Mouse (Mus musculus) urinary bladder, postnatal 36 days (tissue): ENCODE data around the gene Fgfr2.

Experiments
- DNase-seq, 2 experiments: peaks; one replicate each; pipeline ENCODE4 v3.0.0; 2022; ENCODE audit warnings: low spot score in 2 of 2, mixed read lengths in 1 of 2

Fgfr2 gene

DNA sequence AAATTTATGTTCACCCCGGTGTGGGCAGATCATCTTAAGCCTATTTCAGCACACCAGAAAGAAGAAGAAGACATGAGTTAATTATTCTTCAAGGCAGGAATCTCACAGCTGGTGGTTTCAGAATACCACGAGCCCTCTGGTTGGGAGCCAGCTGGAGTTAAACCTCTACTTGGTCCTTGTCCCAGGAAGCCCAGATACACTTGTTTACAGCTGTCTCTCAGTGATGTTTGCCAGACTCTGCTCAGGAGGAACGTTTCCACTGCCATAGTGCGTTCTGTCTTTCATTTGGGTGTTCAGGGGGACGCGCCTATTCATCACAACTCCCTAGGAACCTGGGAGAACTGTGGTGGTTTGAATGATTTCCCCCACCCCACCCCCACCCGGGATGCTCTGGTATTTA lies 2163.3 kb downstream of the Fgfr2 start:
- peak; percentile 55 to 77 for DNase-seq

DNA sequence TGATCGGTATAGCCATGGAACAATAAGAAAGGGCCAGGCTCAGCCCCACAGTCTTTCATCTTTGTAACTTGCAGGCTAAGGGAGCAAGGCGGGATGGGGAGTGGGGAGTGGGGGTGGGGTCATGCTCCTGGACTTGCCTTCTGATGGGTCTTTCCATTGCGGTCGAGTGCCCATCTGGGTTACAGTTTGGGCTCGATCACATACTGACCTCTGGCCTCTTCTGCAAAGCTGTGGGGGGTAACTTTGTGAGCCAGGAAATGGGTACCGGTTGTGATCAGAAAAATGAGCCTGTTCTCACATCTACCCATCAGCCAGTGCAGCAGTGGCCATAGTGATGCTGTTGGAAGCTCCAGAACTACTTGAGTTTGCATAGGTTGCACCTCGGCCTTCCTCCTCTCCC lies 2164.6 kb downstream of the Fgfr2 start:
- no peak for DNase-seq

DNA sequence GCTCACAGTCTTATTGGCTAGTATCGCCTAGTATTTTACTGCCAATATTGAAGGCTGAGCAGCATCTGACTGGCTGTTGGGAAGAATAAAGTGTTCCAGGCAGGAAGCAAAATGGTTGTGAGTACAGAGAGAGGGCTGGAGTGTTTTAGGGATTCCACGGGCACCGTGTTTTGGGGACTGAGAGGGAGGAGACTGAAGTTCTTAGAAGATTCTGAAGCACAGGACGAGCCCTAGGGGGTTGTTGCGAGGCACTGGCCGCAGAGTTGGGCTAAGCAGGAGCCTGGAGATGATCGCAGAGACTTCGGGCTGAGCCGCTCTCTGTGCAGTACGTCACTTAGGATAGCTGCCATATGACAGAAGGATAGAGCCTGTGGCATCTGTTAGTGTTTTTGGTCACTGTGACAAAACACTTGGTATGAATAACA lies 2169.0 kb downstream of the Fgfr2 start:
- DNase-seq = no peak

DNA sequence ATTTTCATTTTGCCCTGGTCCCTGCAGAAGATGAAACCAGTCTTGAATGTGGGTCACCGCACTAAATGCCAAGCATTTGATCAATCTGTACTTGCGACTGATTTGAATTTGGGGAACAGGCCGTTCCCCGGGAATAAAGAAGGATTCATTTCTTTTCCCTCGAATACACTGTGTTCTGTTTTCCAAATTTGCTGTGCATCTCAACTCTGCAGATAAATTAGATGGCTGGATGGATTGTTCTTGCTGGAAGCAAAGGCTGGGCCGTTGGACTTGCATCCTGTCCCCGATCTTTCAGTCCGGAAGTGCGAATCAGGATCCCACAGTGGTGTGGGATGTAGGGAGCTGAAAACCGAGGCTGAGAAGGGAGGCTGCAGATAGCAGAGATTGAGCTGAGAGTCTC lies 2169.8 kb downstream of the Fgfr2 start:
- no peak for DNase-seq

DNA sequence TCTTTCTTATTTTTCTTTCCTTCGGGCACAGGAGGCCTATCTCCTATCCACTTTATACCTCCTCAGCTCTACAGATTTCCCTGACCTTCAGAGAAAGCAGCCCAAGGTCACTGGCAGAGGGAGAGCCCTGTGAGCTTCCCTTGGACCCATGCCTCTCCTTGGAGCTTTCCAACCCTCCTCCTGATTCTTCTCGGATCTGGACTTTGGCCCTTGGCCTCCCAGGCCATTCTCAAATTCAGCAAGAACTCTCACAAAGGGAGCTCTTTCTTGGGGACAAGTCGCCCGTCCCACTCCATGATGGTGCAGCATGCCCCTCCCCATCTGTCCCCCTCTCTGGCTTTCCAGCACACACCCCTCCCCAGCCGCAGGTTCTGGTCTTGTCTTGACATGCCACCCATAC lies 2172.1 kb downstream of the Fgfr2 start:
- no peak for DNase-seq

DNA sequence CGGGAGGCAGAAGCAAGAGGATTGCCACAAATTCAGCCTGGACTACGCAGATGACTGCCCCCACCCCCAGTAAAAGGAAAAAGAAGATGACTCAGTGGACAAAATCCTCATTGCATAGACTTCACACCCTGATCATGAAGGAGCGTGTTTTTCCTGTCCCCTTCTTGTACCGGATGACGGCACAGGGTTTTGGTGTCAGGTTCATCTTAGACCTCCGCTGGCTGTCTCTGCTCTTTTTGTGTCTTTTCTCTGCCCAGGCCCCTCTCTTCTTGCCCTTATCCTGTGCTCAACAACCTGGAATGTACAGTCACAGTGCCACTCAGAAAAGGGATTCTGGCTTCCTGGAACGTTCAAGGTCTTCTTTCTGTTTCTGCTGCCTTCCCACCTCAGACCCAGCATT lies 2172.7 kb downstream of the Fgfr2 start:
- no peak for DNase-seq

DNA sequence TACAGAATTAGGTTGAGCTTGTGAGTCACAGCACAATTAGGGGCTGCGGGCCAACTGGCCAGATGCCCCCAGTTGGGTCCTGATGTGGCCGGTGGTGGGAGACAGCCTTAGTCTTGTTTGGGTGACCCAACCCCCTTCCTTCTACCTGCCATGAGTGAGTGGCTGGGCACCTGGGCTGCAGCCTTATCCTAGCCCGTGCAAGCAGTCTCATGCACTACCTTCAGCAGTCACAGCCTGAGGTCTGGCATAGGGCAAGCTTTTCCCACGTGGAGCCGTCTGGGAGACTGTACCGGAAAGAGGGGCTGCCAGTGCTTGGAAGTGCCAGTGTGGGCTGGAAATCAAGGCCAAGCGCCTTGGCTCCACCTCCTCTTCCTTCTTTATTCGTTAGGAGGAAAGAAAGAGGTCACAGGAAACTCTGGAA lies 2173.8 kb downstream of the Fgfr2 start:
- no peak for DNase-seq

DNA sequence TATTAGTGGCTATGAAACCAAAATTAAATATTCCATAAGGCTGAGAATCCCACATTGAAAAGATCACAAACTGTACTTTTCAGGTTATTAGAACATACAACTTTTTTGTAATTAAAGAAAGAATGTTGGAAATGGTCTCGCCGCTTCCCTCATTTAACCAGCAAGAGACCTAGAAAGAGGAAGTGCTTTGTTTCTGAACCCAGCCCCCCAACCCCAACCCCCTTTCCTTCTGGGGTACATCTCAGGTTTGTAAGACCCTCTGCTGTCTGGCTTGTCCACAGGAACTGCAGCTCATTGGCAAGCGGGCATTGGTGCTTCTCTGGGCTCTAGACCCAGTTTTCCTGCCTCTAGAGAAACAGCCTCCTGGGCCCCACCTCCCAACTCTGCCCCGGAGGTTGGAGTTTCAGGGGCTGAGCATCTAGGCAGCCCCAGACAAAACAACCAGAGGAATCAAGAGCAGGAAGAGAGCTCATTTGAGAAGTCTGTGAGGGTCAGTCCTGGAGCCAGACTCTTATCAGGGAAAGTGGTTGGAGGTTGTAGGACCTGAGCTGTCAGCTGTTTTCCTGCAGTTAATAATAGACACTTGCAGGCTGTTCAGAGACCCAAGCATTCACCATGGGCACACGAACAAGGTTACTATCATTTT lies 2174.5 kb downstream of the Fgfr2 start:
- DNase-seq = no peak

DNA sequence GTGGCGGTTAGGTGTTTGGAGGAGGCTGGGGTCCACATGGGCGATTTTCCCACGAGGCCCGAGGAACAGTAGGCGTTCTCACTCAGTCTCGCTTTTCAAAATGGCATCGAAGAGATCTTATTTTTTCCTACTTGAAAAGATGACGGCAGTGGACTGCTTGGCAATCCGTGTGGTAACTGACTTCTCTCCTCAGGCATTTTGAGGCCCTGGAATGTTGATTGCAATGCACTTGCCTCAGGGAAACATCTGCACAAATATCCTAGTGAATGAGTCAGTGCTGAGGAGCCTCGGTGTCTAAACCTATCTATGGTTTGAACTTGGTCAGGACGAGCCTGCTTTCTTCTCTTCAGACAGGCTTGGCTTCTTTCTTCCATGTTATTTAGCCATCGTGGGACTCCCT lies 2176.8 kb downstream of the Fgfr2 start:
- DNase-seq = no peak

DNA sequence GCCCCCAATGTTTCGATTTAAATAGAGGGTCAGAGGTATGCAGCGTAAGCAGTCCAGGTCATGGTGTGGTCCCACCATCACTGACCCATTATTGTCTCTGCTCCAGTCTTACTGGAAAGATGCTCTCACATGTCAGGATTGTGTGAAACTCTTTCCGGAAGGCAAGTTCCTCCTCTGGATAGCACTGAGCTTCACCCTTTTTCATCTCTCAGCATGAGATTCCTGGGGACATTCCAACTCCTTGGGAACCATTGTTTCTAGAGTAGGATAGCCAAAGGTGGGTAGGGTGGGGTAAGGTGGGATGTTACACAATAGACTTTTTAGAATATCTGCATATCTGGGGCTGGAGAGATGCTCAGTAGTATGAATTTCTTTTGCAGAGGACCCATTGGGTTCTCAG lies 2177.4 kb downstream of the Fgfr2 start:
- no peak for DNase-seq

DNA sequence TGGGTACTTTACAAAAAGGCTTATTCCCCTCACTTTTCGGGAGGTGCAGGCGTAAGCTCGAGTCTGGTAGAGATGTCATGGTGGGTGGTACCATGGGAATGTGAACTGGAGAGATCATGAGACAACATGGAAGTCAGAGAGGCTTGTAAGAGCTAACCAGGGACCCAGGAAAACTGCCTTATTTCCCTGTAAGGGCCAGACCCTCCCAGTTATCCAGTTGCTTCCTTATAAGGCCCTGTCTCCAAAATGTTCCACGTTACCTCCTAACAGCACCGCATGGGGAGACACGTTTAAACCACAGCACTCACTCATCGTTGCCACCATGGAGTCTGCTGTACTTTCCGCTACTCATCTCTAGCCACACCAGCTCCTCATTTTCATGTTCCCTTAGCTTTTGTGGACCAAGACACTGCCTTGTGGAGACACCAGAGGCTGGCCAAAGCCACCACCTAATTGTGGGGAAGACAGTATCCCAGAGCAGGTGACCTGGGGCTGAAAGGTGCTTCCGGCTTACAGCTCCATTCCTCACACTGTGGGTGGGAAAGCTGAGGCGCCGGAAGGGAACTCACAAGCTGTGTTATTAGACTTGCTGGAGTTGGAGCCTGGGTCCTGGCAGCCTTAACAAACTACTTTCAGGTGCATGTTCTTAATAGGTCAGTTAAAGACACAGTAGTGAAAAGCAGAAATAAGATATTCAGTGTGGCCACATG lies 2178.2 kb downstream of the Fgfr2 start:
- DNase-seq = no peak

DNA sequence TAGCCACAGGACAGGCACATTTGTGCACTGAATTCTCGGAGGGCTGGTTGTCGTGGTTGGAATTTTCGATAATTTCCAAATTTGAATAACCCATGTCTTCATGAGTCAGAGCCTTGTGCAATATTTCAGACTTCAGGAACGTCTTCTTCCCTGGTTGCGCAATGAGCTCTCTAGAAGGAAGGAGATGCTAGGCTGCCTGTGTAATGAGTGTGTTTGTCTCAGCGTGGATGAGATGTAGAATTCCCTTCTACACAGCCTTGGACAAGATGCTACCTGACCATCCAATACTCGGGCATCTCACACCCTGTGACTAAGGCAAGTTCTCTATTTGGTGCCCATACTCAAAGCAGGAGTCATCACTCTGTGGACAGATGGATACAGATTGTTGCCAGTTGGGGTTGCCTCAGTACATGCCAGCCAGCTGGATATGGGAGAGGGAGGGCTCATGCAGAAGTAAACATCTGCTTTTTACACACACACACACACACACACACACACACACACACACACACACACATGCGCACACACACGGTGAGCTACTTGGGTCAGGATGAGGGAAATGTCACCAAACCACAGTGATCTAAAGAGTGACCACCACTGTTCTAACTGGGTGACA lies 2179.8 kb downstream of the Fgfr2 start:
- peak in 1 of 2 experiments; percentile 43 for DNase-seq

DNA sequence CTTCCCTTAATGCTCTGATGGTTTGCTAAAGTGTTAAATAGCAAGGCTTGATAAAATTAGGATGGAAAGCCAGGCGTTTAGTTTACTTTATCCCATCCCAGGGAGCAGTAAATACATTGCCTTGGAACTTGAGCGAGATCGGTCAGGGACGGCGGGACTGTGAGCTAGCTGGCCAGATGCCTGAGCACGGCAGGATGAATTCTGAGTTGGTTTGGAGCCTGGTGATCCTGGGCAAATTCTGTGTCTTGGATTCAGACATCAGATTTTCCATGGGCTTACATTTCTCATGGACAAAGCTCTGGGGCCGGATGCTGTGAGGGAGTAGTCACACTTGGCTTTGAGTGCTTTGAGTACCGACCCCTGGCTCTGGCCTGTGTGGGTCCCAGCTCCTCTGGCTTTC lies 2182.4 kb downstream of the Fgfr2 start:
- DNase-seq = no peak

DNA sequence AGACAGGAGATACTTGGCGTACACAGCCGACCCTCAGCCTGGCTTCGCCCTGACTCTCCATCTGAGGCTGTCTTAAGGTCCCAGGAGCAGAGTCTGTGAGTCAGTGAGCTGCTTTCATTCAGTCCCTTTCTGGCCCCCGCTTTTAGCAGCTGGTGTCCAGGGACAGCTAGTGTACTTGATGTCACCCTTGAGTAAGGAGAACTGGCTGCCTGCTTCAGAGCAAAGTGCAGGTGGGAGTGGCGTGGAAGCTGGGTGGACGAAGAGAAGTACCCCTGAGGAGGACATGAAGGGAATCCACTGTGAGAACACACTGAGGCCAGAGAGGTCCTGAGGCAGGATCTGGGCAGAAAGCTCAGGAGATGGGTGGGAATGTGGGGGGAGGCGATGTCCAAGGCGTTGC lies 2184.3 kb downstream of the Fgfr2 start:
- no peak for DNase-seq

DNA sequence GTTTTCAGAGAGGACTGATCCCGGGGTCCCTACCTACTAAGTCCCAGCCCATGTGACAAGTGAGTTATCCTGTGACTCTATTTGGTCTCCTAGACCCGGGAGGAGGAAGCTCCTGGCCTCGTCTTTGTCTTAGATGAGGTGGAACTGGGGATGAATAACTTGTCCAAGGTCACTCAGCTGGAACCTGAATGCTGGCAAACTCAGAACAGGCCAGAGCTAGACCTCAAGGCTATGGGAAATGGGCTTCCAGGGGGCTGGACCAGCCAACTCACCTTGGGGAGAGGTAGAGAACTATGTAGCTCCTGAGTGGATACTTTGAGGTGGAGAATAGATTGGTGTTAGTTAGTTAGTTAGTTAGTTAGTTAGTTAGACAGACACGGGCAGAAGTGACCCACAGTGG lies 2185.1 kb downstream of the Fgfr2 start:
- DNase-seq = no peak

DNA sequence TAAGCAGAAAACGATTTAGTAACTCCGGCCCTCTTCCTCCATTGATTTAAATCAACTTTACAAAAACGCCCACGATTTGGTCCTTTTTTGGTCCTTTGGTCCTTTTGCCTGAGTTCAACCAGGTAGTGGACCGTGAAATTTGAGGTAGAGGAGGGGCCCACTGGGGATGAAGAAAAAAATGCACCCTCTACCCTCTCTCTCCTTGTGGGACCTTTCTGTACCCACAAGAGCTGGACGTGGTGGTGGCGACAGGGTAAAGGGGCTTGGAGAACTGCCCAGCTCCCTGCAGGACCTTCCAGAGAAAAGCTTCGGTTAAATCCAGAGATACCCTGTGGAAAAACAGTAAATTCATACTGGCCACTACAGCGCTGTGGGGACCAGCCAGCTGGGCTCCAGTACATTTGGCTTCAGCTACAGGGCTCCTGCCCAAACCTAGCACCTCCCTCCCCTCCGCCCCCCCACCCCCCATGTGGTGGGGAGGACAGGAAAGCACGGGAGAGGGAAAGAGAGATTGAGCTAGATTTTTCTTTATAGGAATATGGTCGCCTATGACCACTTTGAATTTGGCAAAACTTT lies 2185.8 kb downstream of the Fgfr2 start:
- DNase-seq = no peak

DNA sequence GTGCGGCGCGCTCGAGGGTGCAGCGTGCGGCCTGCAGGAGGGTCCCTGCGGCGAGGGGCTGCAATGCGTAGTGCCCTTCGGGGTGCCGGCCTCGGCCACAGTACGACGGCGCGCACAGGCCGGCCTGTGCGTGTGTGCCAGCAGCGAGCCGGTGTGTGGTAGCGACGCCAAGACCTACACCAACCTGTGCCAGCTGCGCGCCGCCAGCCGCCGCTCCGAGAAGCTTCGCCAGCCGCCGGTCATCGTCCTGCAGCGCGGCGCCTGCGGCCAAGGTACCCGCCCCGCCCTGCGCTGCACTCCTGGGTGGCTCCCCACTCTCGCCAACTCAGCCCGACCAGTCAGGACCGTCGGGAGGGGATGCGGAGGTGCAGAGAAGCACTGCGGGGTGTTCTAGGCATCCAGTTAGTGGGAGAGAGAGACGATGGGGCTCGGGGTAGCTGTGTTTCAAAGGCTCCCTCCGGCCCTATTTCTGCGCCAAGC lies 2186.6 kb downstream of the Fgfr2 start:
- DNase-seq = peak in 1 of 2 experiments; percentile 43

DNA sequence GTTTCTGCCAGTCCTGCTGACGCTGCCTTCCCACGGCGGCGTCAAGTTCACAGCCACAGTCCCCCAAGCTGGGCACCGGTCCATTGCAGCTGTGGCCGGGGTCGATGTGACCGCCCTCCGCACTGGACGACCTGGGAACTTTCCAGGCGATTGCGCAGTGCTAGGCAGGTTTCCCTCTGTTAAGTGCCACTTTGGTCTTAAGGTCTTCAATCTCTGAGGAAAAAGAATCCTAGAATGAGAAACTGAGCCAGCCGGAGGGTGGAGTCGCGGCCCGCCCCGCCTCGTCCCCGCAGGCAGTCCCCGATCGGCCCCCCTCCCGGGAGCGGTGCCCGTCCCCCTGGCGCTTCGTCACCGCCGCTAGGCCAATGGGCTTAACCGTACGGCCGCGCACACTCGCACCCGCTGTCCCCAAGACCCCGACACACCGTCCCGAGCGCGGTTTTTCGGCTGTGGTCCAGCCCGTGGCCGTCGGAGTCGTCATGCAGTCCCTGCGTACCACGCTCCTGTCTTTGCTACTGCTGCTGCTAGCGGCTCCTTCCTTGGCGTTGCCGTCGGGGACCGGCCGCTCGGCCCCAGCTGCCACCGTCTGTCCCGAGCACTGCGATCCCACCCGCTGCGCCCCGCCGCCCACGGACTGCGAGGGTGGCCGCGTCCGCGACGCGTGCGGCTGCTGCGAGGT lies 2187.2 kb downstream of the Fgfr2 start, which contains the start of gene Htra1:
TSS of gene Htra1 (plus strand) at position 319 of the 679 bp plus-strand sequence.
- DNase-seq = peak; percentile 56 to 81

DNA sequence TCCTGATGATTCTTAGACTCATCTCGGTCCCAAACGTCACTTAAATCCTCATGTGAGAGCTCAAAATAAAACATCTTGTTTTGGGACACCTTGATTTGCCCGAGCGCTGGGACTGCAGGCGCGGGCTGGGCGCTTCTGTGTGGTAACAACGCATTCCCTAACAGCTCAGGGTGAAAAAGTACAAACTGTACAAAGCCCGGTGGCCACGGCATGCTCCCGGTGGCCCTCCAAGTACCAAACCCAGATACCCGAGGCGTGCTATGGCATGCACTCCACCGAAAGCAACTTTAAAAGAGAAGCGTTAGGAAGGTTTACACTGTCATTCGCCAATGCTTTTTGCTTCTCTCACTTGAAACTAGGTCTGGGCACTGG lies 2187.7 kb downstream of the Fgfr2 start:
- DNase-seq = no peak

DNA sequence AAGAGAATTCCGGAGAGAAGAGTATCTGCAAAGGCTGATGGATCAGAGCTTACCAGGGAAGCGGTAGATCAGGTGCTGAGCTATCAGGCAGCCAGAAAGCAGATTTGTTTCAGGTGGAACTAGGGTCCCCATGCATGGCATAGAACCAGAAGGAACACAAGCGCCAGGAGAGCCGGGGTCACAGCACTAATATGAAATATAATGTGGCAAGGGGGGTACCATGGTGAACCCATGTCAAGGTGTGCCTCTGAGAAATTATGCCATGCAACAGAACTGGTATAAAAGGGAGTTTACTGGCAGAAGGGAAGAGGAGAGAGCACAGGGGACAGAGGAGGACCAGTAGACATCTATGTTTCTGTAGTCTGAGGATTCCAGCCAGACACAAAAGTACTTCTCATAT lies 2188.5 kb downstream of the Fgfr2 start:
- no peak for DNase-seq

DNA sequence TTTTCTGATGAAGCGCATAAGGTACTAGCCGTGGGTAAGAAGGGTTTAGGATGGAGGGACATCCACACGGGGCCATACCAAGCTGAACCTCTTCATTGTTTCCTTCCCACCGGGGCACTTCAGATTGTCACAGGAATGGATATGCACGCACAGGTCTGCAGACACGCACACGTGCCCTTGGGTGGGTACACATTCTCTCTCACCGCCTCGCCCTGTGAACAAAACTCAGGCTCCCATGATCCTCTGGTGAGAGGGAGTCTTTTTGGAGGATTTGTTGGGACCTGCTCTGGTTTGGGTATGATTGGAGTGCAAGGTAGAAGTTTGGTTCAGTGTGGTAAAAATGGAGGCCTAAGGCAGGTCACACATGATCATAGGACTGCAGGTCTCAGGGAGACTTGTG lies 2190.2 kb downstream of the Fgfr2 start:
- DNase-seq = no peak

DNA sequence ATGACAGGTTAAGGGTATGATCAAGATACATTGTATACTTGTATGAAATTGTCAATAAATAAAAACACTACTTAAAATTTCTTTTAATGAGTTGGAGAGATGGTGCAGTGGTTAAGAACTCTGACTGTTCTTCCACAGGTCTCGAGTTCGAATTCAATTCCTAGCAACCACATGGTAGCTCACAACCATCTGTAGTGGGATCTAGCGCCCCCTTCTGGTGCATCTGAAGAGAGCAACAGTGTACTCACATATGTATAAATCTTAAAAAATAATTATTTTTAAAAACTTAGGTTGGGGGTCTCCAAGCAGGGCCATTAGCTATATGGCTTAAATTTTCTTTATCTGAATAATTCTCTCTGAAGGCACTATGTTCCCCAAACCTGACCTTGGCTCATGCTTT lies 2192.7 kb downstream of the Fgfr2 start:
- DNase-seq = no peak
